ENCODE assay signal across 8 mouse cellular contexts in the genomic region with DNA sequence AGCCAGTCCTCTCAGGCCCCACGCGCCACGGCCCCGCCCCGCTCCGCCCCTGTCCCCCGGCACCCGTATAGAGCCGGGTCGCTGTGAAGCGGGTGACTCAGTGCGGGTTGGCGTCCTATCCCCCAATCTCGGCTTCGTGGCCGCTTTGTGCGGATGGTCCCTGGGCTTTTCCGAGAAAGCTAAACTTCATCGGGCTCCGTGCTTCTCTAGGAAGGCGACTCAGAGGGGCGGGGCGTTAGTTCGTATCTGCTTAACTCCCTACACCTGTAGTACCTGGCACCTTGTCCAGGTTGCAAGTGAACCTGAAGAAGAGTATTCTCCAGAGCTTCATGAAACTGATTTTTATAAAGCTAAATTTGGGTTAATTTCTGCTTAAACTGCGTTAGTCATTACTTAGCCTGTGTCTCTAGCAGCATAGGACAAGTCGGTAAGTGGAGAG. TPM values are rescaled to one million over a fixed set of nuclear protein-coding genes. Genes with fewer than 3 reads are reported as not detected.
DNase-seq lines count a peak whose midpoint lies in the region; ATAC-seq and TF ChIP-seq lines count a peak whose summit lies in the region.

No protein-coding gene starts in this region.

- peak overlapping the region; percentile 94 for H3K4me3 ChIP-seq in heart, embryonic 10.5 days
- peak overlapping the region; percentile 21 for H3K4me3 ChIP-seq in C2C12 (ENCODE audit: insufficient read depth, poor library complexity, severe bottlenecking)
- H3K4me3 ChIP-seq in forebrain, embryonic 12.5 days (replicated peaks) = peak overlapping the region; percentile 94
- peak overlapping the region; percentile 80 for H3K4me3 ChIP-seq in liver, embryonic 13.5 days (replicated peaks)

- H3K4me2 ChIP-seq in forebrain, embryonic 12.5 days = peak overlapping the region; percentile 79
- H3K4me2 ChIP-seq in liver, embryonic 13.5 days = peak overlapping the region; percentile 98

- no peaks in the 10 kb centered on the region for H3K9me3 ChIP-seq in heart, embryonic 10.5 days
- no peaks in the 10 kb centered on the region for H3K9me3 ChIP-seq in forebrain, embryonic 12.5 days
- H3K9me3 ChIP-seq in liver, embryonic 13.5 days (replicated peaks) = no peaks in the 10 kb centered on the region

- peaks cover 40% of the 10 kb centered on the region for H3K79me3 ChIP-seq in C2C12 (ENCODE audit: low read depth)

- no peak; the same call in 1 of the 2 replicates for ATAC-seq in forebrain, embryonic 12.5 days (ENCODE audit: low FRiP score)
- no peak for ATAC-seq in liver, embryonic 13.5 days (ENCODE audit: low read depth)
- ATAC-seq in granulocyte monocyte progenitor cell, adult 5-6 weeks (replicated peaks; ENCODE audit: poor library complexity, severe bottlenecking) = no peak

- H3K9ac ChIP-seq in forebrain, embryonic 12.5 days = 0 out of 2 replicates have a peak overlapping the region, but pooled peaks have one; percentile 4
- H3K9ac ChIP-seq in liver, embryonic 13.5 days = peak overlapping the region; percentile 41; the same call in 1 of the 2 replicates

- no peak for TF ChIP-seq CTCF in C2C12 (IDR thresholded peaks at IDR 0.05; ENCODE audit: control insufficient read depth, insufficient read depth, insufficient read length)

- peaks cover 27% of the 10 kb centered on the region for H3K4me1 ChIP-seq in heart, embryonic 10.5 days
- H3K4me1 ChIP-seq in forebrain, embryonic 12.5 days = peaks cover 35% of the 10 kb centered on the region
- peaks cover 19% of the 10 kb centered on the region for H3K4me1 ChIP-seq in liver, embryonic 13.5 days (replicated peaks)

- H3K27me3 ChIP-seq in heart, embryonic 10.5 days (ENCODE audit: insufficient read depth, poor library complexity, severe bottlenecking) = no peaks in the 10 kb centered on the region
- H3K27me3 ChIP-seq in C2C12 (ENCODE audit: control insufficient read depth, insufficient read depth, insufficient read length) = no peaks in the 10 kb centered on the region
- peaks cover 6% of the 10 kb centered on the region; the same call in 1 of the 2 replicates for H3K27me3 ChIP-seq in forebrain, embryonic 12.5 days
- H3K27me3 ChIP-seq in liver, embryonic 13.5 days = 0 out of 2 replicates have a peak, but pooled peaks cover 8% of the 10 kb centered on the region

- DNase-seq in heart, embryonic 10.5 days (ENCODE audit: low spot score) = no peak
- DNase-seq in heart, postnatal 10 days = no peak
- no peak for DNase-seq in liver, embryonic 13.5 days
- DNase-seq in c-Kit-positive CD71-positive TER-119-positive erythroid progenitor cells, embryonic 14.5 days (ENCODE audit: low spot score) = no peak
- no peak for DNase-seq in retina, embryonic 14.5 days (ENCODE audit: low spot score)

- WGBS in heart, embryonic 10.5 days = 2% methylated on average over 26 of the region's 26 CpGs
- WGBS in forebrain, embryonic 12.5 days = 3% methylated on average over 26 of the region's 26 CpGs
- WGBS in liver, embryonic 13.5 days (ENCODE audit: insufficient replicate concordance) = 2% methylated on average over 26 of the region's 26 CpGs

- intact Hi-C loops in heart, postnatal 10 days (cut with DNase I) = no loop called here

- H3ac ChIP-seq in C2C12 (ENCODE audit: control insufficient read depth, insufficient read length, low read depth) = no peak overlapping the region

- H3K36me3 ChIP-seq in heart, embryonic 10.5 days = peaks cover 7% of the 10 kb centered on the region; the same call in 1 of the 2 replicates
- H3K36me3 ChIP-seq in C2C12 (ENCODE audit: control insufficient read depth, insufficient read depth) = peaks cover 8% of the 10 kb centered on the region
- peaks cover 5% of the 10 kb centered on the region; the same call in 1 of the 2 replicates for H3K36me3 ChIP-seq in forebrain, embryonic 12.5 days (replicated peaks)
- H3K36me3 ChIP-seq in liver, embryonic 13.5 days = no peaks in the 10 kb centered on the region

- H3K27ac ChIP-seq in heart, embryonic 10.5 days = peak overlapping the region; percentile 73
- H3K27ac ChIP-seq in forebrain, embryonic 12.5 days = peak overlapping the region; percentile 94
- H3K27ac ChIP-seq in liver, embryonic 13.5 days = no peak overlapping the region

- H3K79me2 ChIP-seq in C2C12 (ENCODE audit: control insufficient read depth, insufficient read depth) = peaks cover 45% of the 10 kb centered on the region

TF ChIP-seq in C2C12, 6 proteins besides CTCF, POLR2A, EP300 and RAD21:
- TF ChIP-seq FOSL1 (IDR thresholded peaks at IDR 0.05; ENCODE audit: insufficient read depth, low read length, poor library complexity, severe bottlenecking) (no peak), CEBPB (IDR thresholded peaks at IDR 0.05; ENCODE audit: low read depth) (no peak), MYOG (IDR thresholded peaks at IDR 0.05; ENCODE audit: control insufficient read depth, extremely low read depth, insufficient read length) (no peak), USF1 (IDR thresholded peaks at IDR 0.05; ENCODE audit: low read depth) (no peak)

RNA-seq across cellular contexts. Expression of a gene that starts 0.5 kb away (rescaled TPM):
- 21.3 and 23.1 TPM in 2 replicates for polyA plus RNA-seq in heart, embryonic 10.5 days (2016; fragmentation: Nextera tagmentation; extraction: Ambion mirVana)
- total RNA-seq in heart, postnatal 10 days (2021) = 10 to 100 TPM; 60.4 to 71.1 TPM
- 31.0 TPM for polyA plus RNA-seq in C2C12 (2012; fragmentation: generic; extraction: Trizol)
- 36.2 and 37.3 TPM in 2 replicates for polyA plus RNA-seq in forebrain, embryonic 12.5 days (2016; fragmentation: Nextera tagmentation; extraction: Ambion mirVana)
- polyA plus RNA-seq in liver, embryonic 13.5 days (2015; fragmentation: Nextera tagmentation; extraction: Ambion mirVana) = 2.2 and 3.3 TPM in 2 replicates
- 4.7 and 5.0 TPM in 2 replicates for total RNA-seq in granulocyte monocyte progenitor cell, adult 5-6 weeks (2014; fragmentation: Nextera tagmentation)
- 6.2 TPM in 2 replicates for total RNA-seq in granulocyte monocyte progenitor cell, adult 5-6 weeks (2017)

Comparison
In these comparisons a context has a peak if more than half of its experiments do, and no peak if none do; other contexts are left out.
1. H3K4me3 ChIP-seq: peak in every context shown above with its lines; median percentile 94 in heart, embryonic 10.5 days; 94 in forebrain, embryonic 12.5 days; 80 in liver, embryonic 13.5 days; 21 in C2C12.